Mouse (Mus musculus): ENCODE measurements around the gene Mdfic. TPM values are rescaled to one million over a fixed set of nuclear protein-coding genes. Genes with fewer than 3 reads are reported as not detected.

Gene Mdfic
- polyA plus RNA-seq, 1 experiment from 2014 or later, result 3.9 TPM

DNA sequence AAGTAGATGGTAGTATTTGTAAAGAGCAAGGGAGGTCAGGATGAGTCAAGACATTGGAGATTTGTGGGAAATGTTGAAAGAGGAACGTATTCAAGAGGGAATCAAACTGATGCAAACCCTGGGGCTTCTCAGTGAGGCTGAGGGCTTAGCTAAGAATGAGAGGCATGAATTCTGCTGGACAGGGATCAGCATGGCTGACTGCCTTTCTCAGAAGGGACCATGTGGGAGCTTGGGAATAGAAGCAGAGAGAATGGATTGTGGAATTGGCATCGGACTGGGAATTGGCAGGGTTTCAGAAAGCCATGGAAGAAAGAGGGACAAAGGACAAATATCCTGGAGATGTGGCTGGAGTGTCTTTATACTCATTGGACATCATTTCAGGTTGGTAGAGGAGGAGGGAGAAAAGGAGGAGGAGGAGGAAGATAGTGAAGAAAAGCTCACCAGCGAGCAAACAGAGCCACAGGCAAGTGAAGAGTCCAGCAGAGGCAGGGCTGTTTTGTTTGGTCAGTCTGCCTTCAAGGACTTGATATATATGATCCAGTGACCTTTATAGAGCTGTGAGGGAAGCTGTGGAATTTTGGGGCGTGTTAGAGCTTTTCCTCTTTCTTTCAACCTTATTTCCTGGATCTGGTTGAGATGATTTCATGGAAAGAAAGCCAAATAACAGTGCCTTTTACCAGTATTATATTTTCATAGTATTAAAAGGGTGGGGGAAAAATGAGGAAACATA is 7.4 kb downstream of the Mdfic start:
- Histone ChIP-seq H3K36me3 (no peaks in the 10 kb centered on the region), H3K9me3 (replicated peaks) (no peaks in the 10 kb centered on the region), H3K4me1 (peaks cover 3% of the 10 kb centered on the region; the same call in 1 of the 2 replicates), H3K27me3 (ENCODE audit: low read depth, poor library complexity, severe bottlenecking) (no peaks in the 10 kb centered on the region), H3K27ac (no peak overlapping the region), H3K4me3 (no peak overlapping the region)
- 73% methylated on average over 4 of the region's 4 CpGs for WGBS
- DNase-seq (ENCODE audit: low spot score), result no peak

DNA sequence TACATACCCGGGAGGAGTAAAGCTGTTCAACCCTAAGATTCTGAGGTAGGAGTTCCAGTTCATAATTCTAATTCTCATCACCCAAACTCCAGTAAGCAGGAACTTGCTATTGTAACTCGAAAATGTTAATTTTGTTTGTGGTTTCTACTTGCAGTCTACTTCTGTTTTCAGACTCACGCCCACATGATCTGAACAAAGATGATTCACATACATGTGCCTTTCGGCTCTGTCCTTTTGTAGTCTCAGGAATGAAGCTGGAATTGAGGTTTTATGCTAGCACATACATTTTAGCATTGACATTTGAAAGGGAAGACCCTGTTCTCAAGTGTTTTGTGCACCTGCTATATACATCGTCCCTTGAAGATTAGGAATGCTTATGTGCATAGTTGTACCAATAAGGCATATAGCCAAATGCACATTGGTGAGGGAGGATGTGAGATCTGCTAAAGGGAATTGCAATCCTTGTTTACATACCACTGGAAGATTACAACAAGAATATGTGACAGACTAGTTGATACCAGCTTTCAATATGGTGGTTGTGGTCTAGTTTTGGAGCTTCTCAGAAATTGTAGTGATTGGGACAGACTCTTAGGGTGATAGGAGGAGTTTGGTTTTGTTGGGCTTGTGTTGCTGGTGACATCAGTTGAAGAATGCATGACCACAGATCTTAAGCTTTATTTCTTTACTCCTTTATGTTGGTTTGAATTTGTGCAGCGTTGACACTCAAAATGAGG is 8.6 kb downstream of the Mdfic start:
- no peaks in the 10 kb centered on the region for H3K27me3 ChIP-seq (ENCODE audit: low read depth, poor library complexity, severe bottlenecking)
- H3K27ac ChIP-seq, result no peak overlapping the region
- 91% methylated on average over 6 of the region's 6 CpGs for WGBS
- H3K4me3 ChIP-seq, result no peak overlapping the region
- no peaks in the 10 kb centered on the region for H3K9me3 ChIP-seq (replicated peaks)
- 0 out of 2 replicates have a peak, but pooled peaks cover 3% of the 10 kb centered on the region for H3K4me1 ChIP-seq
- no peak for DNase-seq (ENCODE audit: low spot score)
- no peaks in the 10 kb centered on the region for H3K36me3 ChIP-seq

DNA sequence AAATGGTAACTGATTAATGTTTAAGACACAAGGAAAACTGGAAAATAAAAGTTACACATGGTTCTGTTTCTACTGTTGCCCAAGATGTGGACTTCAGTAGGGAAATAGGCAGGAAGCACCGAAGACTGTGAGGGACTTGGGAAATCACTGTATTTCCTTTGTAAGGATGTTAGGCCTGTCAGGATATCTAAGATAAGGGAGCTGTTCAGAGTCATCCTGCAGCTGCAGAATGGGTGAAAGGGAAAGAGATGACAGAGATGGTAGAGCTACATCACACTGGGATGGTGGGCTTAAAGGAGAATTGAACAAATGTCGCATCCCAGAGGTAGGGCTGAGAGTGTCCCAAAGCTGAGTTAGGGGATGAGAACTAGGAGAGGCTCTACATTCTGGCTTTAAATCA is 9.8 kb downstream of the Mdfic start:
- H3K4me1 ChIP-seq, result no peaks in the 10 kb centered on the region
- H3K9me3 ChIP-seq (replicated peaks), result no peaks in the 10 kb centered on the region
- no peak overlapping the region for H3K27ac ChIP-seq
- H3K27me3 ChIP-seq (ENCODE audit: low read depth, poor library complexity, severe bottlenecking), result no peaks in the 10 kb centered on the region
- WGBS, result 93% methylated on average over 2 of the region's 2 CpGs
- DNase-seq (ENCODE audit: low spot score), result no peak
- no peaks in the 10 kb centered on the region for H3K36me3 ChIP-seq
- no peak overlapping the region for H3K4me3 ChIP-seq

DNA sequence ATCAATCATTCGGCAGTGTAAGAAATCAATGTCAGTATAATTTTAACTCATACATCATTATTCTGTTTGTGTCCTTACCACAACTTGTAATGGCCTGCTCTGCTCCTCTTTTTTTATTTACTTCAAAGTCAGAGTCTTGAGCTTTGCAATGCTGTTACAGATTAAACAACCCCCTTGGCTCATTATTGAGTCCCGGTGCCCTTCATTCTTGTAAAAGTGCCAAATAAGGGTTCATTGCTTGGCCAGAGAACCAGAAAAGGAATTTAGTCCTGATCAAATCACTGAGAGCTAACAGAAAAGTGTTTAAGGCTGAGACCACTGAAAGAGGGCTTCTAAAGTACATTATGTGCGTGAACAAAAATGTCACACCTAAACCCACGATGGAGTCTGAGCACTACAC is 10.2 kb downstream of the Mdfic start:
- Histone ChIP-seq H3K4me1 (no peaks in the 10 kb centered on the region), H3K27ac (no peak overlapping the region), H3K27me3 (ENCODE audit: low read depth, poor library complexity, severe bottlenecking) (no peaks in the 10 kb centered on the region), H3K9me3 (replicated peaks) (no peaks in the 10 kb centered on the region), H3K36me3 (no peaks in the 10 kb centered on the region), H3K4me3 (no peak overlapping the region)
- 90% methylated on average over 4 of the region's 4 CpGs for WGBS
- DNase-seq (ENCODE audit: low spot score), result no peak

DNA sequence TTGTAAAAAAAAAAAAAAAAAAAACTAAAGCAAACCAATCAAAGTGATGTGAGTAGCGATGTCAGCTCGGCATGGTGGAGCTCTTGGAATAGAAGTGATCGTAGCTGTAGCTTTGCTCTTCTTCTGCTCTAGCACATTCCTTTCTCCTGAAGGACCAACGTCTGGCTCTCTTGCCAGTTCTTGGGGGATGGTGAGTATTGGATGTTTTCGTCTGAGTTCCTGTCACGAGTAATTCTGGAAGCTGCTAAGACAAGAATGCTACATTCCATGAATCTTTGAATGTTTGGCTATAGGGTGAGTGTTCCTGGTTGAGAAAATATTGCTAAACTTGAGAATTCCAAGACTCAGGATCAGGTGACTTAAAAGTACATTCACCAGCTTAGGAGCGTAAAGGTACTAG is 11.0 kb downstream of the Mdfic start:
- Histone ChIP-seq H3K4me1 (no peaks in the 10 kb centered on the region), H3K27ac (no peak overlapping the region), H3K36me3 (no peaks in the 10 kb centered on the region), H3K27me3 (ENCODE audit: low read depth, poor library complexity, severe bottlenecking) (no peaks in the 10 kb centered on the region), H3K9me3 (replicated peaks) (no peaks in the 10 kb centered on the region), H3K4me3 (no peak overlapping the region)
- 82% methylated on average over 7 of the region's 7 CpGs for WGBS
- DNase-seq (ENCODE audit: low spot score), result no peak

DNA sequence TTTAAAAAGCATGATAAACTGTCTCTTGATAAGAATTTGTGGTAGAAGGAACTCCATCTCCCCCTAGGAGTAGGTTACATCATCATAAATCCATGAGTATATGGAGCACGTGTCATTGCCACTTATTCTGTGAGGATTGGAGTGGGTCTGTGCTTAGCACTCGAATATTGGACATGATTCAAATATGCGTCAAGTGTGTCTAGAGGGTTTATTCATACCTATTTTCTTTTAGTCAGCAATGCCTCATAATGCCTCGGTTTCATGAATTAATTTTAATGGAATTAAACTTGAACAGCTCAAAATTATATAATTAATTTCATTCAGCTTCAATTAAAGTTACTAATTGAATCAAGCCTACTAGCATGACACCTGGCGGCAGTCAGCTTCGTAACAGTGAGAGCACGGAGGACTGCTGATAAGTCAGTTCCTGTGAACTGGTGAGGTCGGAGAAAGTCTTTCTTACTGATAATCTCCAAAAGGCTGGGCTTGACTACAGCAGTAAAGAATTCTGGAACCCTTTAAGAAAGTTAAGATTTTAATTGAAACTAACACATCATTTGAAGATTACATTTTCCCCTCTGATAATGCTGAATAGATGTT is 17.0 kb downstream of the Mdfic start:
- Histone ChIP-seq H3K27me3 (ENCODE audit: low read depth, poor library complexity, severe bottlenecking) (no peaks in the 10 kb centered on the region), H3K27ac (no peak overlapping the region), H3K4me1 (no peaks in the 10 kb centered on the region), H3K4me3 (no peak overlapping the region), H3K36me3 (no peaks in the 10 kb centered on the region), H3K9me3 (replicated peaks) (no peaks in the 10 kb centered on the region)
- 88% methylated on average over 8 of the region's 8 CpGs for WGBS
- DNase-seq (ENCODE audit: low spot score), result no peak

DNA sequence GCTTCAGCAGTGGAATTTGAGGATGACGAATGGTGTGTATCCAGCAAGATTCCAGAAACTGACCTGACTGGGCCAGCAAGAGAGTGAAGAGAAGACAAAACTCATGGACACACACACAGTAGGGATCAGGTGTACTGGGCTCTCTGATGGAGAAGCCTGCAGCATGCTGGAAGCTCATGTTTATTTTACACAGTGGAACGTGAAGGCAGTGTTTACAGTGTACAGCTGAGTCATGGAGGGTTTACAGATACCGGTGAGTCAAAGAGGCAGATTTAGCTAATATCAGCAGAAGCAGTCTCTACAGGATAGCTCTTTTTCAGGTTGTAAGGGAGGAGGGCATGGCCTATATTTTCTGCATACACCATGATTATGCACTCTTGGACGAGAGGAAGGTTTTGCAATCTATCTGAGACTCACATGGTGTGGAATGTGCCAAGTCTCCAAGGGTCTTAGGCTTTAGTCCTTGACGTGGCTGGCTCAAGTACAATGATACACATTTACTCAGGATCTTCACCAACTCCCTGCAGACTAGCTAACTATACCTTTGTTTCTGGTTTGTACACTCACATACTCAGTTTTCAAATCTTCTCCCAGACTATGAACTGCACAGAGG is 18.0 kb downstream of the Mdfic start:
- WGBS, result 84% methylated on average over 5 of the region's 5 CpGs
- Histone ChIP-seq H3K9me3 (replicated peaks) (no peaks in the 10 kb centered on the region), H3K36me3 (no peaks in the 10 kb centered on the region), H3K4me1 (peaks cover 2% of the 10 kb centered on the region; the same call in 1 of the 2 replicates), H3K27ac (no peak overlapping the region), H3K27me3 (ENCODE audit: low read depth, poor library complexity, severe bottlenecking) (no peaks in the 10 kb centered on the region), H3K4me3 (no peak overlapping the region)
- DNase-seq (ENCODE audit: low spot score), result no peak

DNA sequence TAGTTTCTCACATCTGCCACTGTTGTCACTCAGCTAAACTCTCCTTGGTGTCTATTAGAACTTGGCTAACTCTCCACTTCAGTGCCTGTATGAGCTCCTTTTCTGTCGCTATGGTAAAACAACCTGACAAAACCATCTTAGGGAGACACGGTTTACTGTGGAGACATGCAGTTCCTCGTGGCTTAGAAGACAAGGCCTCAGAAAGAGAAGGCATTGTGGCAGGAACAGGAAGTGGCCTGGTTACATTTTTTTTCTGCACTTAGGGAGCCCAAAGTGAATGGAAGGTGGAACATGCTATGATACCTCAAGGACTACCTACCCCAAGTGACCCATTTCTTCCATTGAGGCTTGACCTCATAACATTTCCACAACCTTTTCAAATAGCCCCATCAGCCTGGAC is 18.7 kb downstream of the Mdfic start:
- H3K4me3 ChIP-seq, result no peak overlapping the region
- no peaks in the 10 kb centered on the region for H3K36me3 ChIP-seq
- H3K27me3 ChIP-seq (ENCODE audit: low read depth, poor library complexity, severe bottlenecking), result no peaks in the 10 kb centered on the region
- no peak for DNase-seq (ENCODE audit: low spot score)
- 91% methylated on average over 3 of the region's 3 CpGs for WGBS
- no peak overlapping the region for H3K27ac ChIP-seq
- no peaks in the 10 kb centered on the region for H3K9me3 ChIP-seq (replicated peaks)
- peaks cover 7% of the 10 kb centered on the region; the same call in 1 of the 2 replicates for H3K4me1 ChIP-seq

DNA sequence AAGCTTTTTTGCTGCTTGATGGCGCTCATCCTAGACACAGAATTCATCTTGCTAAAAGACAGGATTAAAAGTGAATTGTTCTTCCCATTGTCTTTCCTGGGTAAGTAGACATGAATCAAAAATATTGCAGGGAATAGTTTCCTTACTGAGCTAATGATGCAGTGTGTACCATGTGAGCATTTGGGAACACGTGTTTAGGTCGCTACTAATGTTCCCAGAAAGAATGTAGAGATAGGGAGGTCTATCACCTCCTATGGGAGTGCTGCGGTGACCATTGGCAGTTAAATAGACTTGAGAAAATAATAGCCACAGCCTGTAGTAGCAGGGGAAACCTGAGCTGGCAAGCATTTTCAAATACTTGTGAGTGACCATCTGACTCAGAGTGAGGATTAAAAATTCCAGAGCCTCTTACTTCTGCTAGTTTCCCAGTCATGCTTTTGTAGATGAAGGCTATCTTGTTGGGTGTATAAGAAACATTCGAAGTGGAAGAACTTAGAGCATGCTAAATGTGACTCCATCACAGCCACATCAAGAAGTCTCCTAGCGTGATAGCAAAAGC is 22.2 kb downstream of the Mdfic start:
- Histone ChIP-seq H3K9me3 (replicated peaks) (no peaks in the 10 kb centered on the region), H3K4me3 (no peak overlapping the region), H3K36me3 (no peaks in the 10 kb centered on the region), H3K4me1 (peaks cover 7% of the 10 kb centered on the region; the same call in 1 of the 2 replicates), H3K27ac (no peak overlapping the region), H3K27me3 (ENCODE audit: low read depth, poor library complexity, severe bottlenecking) (no peaks in the 10 kb centered on the region)
- no peak for DNase-seq (ENCODE audit: low spot score)
- WGBS, result 90% methylated on average over 6 of the region's 6 CpGs

DNA sequence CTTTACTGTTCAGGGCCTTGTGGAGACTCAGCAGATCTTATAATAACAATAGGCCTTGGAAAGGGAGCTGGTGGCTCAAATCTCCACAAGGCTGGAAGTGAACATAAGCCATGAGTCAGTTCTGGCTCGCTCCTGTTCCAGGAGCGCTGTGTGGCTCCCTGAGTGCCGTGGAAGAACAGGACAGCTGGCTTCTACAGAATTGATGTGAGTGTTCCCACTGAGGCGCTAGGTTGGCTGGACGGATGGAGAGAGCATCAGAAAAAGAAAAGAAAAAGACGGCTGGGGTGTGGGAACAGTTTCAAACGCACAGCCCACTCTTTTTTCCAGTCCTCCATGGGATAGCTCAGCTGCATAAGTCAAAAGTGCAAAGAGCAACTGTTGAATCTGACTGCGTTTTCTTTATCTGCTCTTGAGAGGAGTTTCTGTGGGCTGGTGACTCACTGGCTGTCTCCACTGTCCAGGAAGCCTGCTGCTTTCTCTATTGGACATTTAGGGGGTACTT is 22.9 kb downstream of the Mdfic start:
- no peaks in the 10 kb centered on the region for H3K36me3 ChIP-seq
- no peaks in the 10 kb centered on the region for H3K27me3 ChIP-seq (ENCODE audit: low read depth, poor library complexity, severe bottlenecking)
- peaks cover 7% of the 10 kb centered on the region; the same call in 1 of the 2 replicates for H3K4me1 ChIP-seq
- no peaks in the 10 kb centered on the region for H3K9me3 ChIP-seq (replicated peaks)
- no peak overlapping the region for H3K4me3 ChIP-seq
- 84% methylated on average over 8 of the region's 8 CpGs for WGBS
- DNase-seq (ENCODE audit: low spot score), result no peak
- no peak overlapping the region for H3K27ac ChIP-seq

DNA sequence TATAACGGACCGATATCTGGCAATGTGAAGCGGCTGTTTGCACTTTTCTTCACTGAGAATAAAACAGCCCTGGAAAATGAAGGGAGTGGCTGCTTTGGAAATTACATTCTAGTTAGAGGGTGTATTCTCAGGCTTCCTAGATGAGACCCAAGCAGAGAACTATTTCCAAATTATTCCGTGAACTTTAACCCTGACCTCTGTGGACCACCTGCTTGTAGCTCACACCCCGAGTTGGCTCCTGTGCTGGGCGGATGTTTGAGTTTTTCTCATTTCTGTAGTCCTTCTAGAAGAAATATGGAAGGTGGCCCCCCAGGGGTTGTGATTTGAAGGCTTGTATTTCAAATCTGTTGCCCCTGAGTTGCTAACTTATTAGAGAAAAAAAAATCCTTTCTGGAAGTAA is 23.3 kb downstream of the Mdfic start:
- H3K27ac ChIP-seq, result no peak overlapping the region
- no peak overlapping the region for H3K4me3 ChIP-seq
- H3K27me3 ChIP-seq (ENCODE audit: low read depth, poor library complexity, severe bottlenecking), result no peaks in the 10 kb centered on the region
- DNase-seq (ENCODE audit: low spot score), result no peak
- H3K9me3 ChIP-seq (replicated peaks), result no peaks in the 10 kb centered on the region
- H3K36me3 ChIP-seq, result no peaks in the 10 kb centered on the region
- WGBS, result 80% methylated on average over 6 of the region's 6 CpGs
- H3K4me1 ChIP-seq, result peaks cover 7% of the 10 kb centered on the region; the same call in 1 of the 2 replicates

DNA sequence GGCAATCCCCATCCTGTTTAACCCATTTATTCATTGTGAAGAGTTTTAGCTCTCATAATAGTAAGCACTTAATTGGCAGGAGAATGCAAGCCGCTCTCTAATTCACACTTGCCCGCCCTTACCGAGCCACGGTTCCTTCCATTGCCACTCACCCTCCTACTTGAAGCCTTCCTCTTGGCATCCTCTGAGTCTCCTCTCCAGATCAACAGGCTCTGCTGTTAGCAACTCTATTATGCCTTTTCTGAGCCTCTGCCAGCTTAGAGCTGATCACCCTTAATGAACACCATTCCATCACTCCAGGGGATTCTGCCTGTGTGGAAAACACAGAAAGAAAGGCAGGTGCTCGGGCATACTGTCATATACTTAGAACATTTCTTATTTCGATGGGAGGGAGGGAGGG is 24.9 kb downstream of the Mdfic start:
- no peak for DNase-seq (ENCODE audit: low spot score)
- H3K36me3 ChIP-seq, result no peaks in the 10 kb centered on the region
- no peaks in the 10 kb centered on the region for H3K27me3 ChIP-seq (ENCODE audit: low read depth, poor library complexity, severe bottlenecking)
- WGBS, result 86% methylated on average over 6 of the region's 6 CpGs
- no peak overlapping the region for H3K27ac ChIP-seq
- no peaks in the 10 kb centered on the region for H3K9me3 ChIP-seq (replicated peaks)
- peaks cover 7% of the 10 kb centered on the region; the same call in 1 of the 2 replicates for H3K4me1 ChIP-seq
- H3K4me3 ChIP-seq, result no peak overlapping the region

All from limb, embryonic 10.5 days (tissue).